Mouse (Mus musculus) regulatory T cell (primary cell): ENCODE results near the gene Tc2n.
"Not testable (repeated sequence)": the region's sequence is repeated elsewhere in the genome, so short reads cannot be mapped to it uniquely, and the experiment has no call there.

Source experiments
- in situ Hi-C: fragments of 300-600 bp; cut with MboI, MseI; formaldehyde crosslinking; loops from one replicate; pipeline ENCODE4 v1.15.1; 2025; ENCODE audit warnings: high pct_unique_total_duplicates

Tc2n gene

DNA sequence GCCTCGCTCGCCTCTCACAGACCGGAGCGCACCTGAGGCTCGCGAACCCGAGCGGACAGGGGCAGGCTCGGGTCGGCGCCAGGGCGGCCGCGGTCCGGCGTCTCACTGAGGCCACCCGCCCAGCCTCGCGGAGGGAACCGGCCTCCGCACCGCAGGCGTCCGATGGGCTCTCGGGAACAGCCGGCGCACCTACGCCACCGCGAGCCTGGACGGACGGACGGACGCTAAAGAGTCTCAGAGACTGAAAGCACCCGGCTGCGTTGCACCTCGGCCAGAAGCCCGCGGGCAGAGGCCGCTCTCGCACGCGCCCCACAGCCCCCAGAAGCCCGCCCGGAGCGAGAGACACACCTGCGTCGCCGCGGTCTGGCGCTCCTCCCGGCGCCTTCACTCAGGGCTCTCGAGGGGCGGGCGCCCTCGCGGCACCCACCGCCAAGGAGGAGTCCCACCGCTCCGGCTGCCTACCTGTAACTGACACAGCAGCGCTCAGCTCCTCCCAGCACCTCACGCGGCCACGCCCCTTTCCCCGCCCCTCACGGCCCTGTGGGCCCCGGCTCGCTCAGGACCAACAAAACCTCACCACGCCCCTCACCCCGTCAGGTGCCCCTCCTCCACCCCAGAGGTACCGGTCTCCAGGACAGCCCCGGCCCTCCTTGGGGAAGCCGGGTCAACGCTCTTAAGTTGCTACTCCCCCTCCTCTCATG lies at the start of gene Tc2n:
Gene Tc2n, minus strand, starts transcription at position 470 of the 701 bp plus-strand sequence.
- in situ Hi-C loops = no loop called here

GRCm38 (mm10) chr12:101767306-101768053 lies 49.2 kb upstream of the Tc2n start:
- in situ Hi-C loops = no loop called here

GRCm38 (mm10) chr12:101766228-101766852 lies 48.0 kb upstream of the Tc2n start:
- in situ Hi-C loops = no loop called here

- in situ Hi-C loops = no loop called here
These were observed 46.5 kb upstream of the Tc2n start for GRCm38 (mm10) chr12:101764870-101765269.

DNA sequence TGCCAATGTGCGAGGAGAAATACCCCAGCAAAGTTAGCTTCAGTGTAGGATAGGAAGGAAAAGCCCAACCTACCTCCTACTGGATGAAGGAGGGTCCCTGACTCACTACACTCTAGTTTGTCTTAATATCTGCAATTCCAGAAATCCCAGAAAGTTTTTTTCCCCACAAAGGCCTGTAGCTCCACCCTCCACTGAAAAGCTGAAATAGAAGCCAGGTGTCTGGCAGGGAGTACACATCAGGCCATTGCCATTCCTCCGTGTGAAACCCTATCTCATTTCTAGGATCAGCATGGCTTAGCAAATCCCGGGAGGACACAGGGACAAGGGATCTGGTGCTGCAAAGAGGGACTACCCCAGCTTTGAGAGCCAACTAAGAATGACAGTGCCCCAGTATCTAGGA lies 44.7 kb upstream of the Tc2n start:
- in situ Hi-C loops = no loop called here

DNA sequence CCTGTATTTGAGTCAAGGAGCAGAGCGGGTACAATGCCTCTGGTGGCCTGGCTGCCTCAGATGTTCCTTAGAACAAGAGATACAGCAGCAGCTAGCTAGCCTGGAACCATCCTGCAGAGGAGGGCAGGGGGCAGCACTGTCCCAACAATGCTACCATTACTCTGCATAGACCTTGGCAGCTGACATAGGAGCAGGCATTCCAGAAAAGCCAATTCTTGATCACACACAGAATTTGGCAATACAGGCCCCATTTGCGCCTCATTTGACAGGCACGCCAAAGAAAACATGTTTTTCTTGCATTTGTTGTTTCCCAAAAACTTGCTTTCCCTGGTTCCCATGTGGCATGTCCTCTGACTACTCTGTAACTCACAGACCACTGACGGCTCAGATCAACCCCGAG lies 43.7 kb upstream of the Tc2n start:
- in situ Hi-C loops = no loop called here

DNA sequence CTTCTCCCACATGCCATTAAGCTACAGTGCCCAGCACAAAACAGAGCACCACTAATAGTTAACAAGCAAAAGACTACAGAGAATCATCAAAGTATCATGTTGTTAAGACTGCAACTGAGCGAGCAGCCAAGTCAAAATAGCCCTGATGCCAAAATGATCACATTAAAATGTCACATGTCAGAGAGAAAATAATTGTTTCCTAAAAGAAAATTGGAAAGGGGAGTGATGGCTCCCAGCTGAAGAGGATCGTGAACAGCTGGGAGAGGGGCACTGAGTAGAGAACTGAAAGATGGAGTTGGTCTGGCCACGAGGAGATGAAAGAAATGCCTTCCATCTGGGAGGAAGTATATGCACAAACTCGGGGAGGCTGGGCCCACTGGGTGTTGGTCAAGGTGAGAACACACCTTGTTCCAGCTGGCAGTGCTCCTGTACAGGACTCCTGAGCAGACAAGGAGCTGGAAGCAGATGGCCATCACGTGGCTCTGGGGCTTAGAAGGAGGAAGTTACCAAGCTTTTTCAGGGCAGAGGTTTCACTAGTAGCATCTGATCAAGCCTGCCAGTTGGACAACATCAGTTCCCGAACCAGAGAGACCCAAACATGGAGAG lies 41.2 kb upstream of the Tc2n start:
- in situ Hi-C loops = no loop called here

DNA sequence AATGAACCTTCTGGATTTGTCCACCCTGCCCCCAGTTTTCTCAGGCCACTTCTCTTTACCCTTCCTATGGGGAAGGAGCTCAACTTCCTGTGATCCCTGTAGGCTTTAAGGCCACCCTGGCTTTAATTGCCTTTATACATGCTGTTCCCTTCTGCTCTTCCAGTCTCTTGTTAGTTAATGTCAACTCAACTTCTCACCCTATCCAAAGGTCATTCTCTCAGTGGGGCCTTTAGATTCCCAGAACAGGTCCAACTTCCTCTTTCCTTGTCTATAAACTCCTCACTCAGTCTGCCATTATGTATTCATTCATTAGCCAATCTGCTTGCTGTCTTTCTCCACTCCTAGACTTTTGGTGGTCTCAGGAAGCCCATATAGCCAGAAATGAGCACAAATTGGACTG lies 40.4 kb upstream of the Tc2n start:
- in situ Hi-C loops = no loop called here

- in situ Hi-C loops = no loop called here
These were observed 24.1 kb upstream of the Tc2n start for GRCm38 (mm10) chr12:101742375-101742774.

DNA sequence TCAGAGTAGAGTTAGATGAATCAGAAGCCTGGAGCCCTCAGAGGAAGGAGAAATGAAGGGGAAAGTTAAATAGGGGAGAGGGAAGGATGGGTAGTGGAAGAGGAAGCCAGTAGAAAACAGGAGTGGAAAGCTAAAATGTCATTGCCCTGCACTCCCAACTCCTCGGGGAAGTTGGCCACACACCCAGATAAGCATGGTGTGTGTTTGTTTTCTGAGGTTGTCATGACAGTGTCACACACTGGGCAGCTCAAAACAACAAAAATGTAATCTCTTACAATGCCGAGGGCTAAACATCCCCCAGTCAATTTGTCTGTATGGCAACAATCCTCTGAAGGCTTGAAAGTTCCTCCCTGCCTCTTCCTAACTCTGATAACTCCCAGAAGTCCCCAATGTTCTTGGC lies 22.2 kb upstream of the Tc2n start:
- in situ Hi-C loops = no loop called here

- in situ Hi-C loops = no loop called here
These were observed 21.7 kb upstream of the Tc2n start for GRCm38 (mm10) chr12:101740045-101740444.

- in situ Hi-C loops = no loop called here
These were observed 430 bp upstream of the Tc2n start for GRCm38 (mm10) chr12:101718755-101719150.

DNA sequence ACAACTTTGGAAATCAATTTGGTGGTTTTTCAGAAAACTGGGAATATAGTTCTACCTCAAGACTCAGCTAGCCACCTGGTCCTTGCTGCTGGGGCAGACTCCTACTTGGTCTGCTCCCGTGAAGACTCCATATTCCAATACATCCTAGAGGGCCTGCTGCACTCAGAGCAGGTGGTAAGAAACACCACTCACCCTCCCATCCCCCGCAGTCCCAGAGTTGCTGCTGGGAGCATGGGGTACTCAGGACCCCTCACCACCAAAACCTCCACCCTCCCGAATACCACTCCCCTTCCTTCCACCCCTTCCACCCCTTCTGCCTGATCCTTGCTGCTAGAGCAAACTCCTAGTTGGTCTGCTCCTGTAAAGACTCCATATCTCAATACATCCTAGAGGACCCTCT lies 19.1 kb downstream of the Tc2n start:
- in situ Hi-C loops = no loop called here

DNA sequence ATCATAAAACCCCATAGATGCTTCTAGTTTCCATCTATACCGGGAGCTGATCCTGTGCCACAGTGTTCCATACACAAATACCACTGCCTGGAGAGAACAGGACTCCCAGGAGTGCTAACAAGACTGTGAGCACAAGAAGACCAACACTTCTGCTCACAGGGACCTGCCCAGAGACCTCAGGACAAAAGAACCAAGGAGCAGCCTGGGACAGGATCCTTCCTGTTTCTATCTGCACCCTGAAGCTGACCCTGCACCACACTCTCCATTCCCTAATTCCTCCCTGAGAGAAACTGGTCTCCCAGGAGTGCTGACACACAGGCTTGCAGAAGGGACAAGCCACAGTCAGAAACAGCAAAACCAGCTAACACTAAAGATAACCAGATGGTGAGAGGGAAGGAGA lies 21.8 kb downstream of the Tc2n start:
- in situ Hi-C loops = no loop called here

GRCm38 (mm10) chr12:101680538-101680937 lies 37.8 kb downstream of the Tc2n start:
- in situ Hi-C loops = no loop called here

DNA sequence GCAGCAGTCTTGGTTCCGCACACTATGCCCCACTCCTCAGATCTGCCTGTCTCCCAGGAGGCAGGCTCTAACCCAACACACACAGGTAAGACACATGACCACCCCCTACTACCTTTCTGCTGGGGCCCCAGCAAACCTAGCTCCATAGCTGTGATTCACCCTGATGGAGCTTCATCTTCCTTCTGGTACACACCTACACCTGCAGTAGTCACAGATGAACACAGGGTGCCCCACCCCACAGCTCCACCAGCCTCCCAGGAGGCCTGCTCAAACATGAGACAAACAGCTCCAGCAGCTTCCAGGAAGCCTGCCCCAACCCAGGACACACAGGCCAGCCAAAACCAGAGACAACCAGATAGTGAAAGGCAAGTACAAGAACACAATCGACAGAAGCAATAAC lies 50.8 kb downstream of the Tc2n start:
- in situ Hi-C loops = no loop called here

DNA sequence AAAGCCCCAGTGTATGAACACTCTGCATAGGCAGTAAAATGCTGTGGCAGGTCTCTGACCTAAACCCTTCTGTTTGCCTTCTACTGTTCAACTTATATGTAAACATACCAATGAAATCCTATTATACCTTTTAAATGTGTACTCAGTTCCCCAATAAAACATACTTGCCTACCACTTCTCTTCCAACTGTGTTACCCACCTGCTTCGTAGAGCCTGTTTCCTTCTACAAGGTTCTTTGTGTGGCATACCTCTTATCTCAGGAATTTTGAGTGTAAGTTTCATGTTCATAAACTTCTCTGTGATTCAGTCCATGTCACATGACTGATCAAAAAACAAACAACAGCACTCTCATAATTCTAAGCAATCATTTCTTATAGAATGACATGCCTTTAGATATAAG lies 85.2 kb downstream of the Tc2n start:
- in situ Hi-C loops = no loop called here

DNA sequence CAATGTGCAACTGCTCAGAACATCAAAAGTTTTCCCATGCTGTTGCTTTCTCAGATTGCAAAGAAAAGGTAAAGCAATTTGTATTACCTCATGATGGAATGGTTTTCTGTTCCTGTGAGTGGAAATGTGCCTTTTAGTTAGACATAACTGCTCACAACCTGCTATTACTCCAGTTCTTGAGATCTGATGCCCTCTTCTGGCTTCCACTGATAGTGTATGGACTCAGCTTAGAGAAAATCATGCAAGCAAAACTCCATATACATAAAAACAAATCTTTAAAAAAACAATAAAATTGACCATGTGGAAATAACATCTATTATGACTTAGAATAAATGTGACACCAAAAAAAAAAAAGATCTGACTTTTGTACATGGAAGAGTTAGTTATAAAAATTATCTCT lies 111.7 kb downstream of the Tc2n start:
- in situ Hi-C loops = not testable (repeated sequence)
